Mouse (Mus musculus) heart, embryonic 16.5 days (tissue): ENCODE measurements around the gene Acsm5. TPM values are rescaled to one million over a fixed set of nuclear protein-coding genes. Genes with fewer than 3 reads are reported as not detected.

Experiments used
- ATAC-seq: fragments of 200-750 bp; cut with Nextera tagmentation; replicated peaks from 2 replicates; pipeline ENCODE4 v1.8.0; 2017; ENCODE audit warnings: moderate number of reproducible peaks; ENCODE audit not compliant: insufficient read depth, low FRiP score; ENCODE audit errors: extremely low read depth
- H3K27ac ChIP-seq: fragments of 300-500 bp; sonication (generic); 2 replicates; pipeline ENCODE4 v1.5.1; 2014; ENCODE audit warnings: mild to moderate bottlenecking, low read length, control low read depth, moderate library complexity
- H3K27me3 ChIP-seq: fragments of 300-500 bp; sonication (generic); 2 replicates; pipeline ENCODE4 v1.6.1; 2014; ENCODE audit warnings: low read length, mixed read lengths; ENCODE audit not compliant: control insufficient read depth, insufficient read depth
- H3K36me3 ChIP-seq: fragments of 300-500 bp; sonication (generic); 2 replicates; pipeline ENCODE4 v1.6.1; 2014; ENCODE audit not compliant: control insufficient read depth, insufficient read depth
- H3K4me1 ChIP-seq: fragments of 300-500 bp; sonication (generic); 2 replicates; pipeline ENCODE4 v1.6.1; 2014; ENCODE audit warnings: low read length, mixed read lengths; ENCODE audit not compliant: control insufficient read depth, insufficient read depth
- H3K4me2 ChIP-seq: fragments of 300-500 bp; sonication (generic); 2 replicates; pipeline ENCODE4 v1.6.1; 2014; ENCODE audit warnings: low read depth, mild to moderate bottlenecking, control low read depth, low read length
- H3K4me3 ChIP-seq: fragments of 300-500 bp; sonication (generic); 2 replicates; pipeline ENCODE4 v1.5.1; 2014; ENCODE audit warnings: mild to moderate bottlenecking, control low read depth, low read length
- H3K9ac ChIP-seq: fragments of 300-500 bp; sonication (generic); 2 replicates; pipeline ENCODE4 v1.6.1; 2014; ENCODE audit warnings: low read length, control low read depth
- H3K9me3 ChIP-seq: fragments of 300-500 bp; sonication (generic); replicated peaks from 2 replicates; pipeline ENCODE4 v1.6.1; 2016; ENCODE audit warnings: low read length; ENCODE audit not compliant: control insufficient read depth
- WGBS: fragments of 180-500 bp; shearing (Covaris S2); extraction: QIAGEN DNeasy Blood & Tissue Kit; methylation state at CpG from one replicate; pipeline ENCODE4 v1.1.7; 2014; 5-methylcytosine and 5-hydroxymethylcytosine counted together
- polyA plus RNA-seq: library from polyadenylated mRNA; unstranded; fragments of >200 nt; fragmentation: Nextera tagmentation; extraction: Ambion mirVana; gene quantifications from 2 replicates; pipeline ENCODE4 v1.2.1, GENCODE M21; 2015

The Acsm5 gene
- polyA plus RNA-seq, 1 experiment from 2014 or later, result not detected

GRCm38 (mm10) chr7:119515492-119516271, 3.6 kb upstream of the Acsm5 start:
- H3K4me3 ChIP-seq, result no peak overlapping the region
- H3K9ac ChIP-seq, result no peak overlapping the region
- H3K4me1 ChIP-seq, result no peaks in the 10 kb centered on the region
- ATAC-seq, result no peak
- 58% methylated on average over 10 of the region's 10 CpGs for WGBS
- H3K4me2 ChIP-seq, result no peak overlapping the region
- H3K27ac ChIP-seq, result no peak overlapping the region
- H3K27me3 ChIP-seq, result no peaks in the 10 kb centered on the region
- H3K36me3 ChIP-seq, result no peaks in the 10 kb centered on the region
- no peaks in the 10 kb centered on the region for H3K9me3 ChIP-seq

- 68% methylated on average over 7 of the region's 7 CpGs for WGBS
- H3K4me3 ChIP-seq, result no peak overlapping the region
- no peak overlapping the region for H3K27ac ChIP-seq
- H3K9ac ChIP-seq, result no peak overlapping the region
- no peaks in the 10 kb centered on the region for H3K9me3 ChIP-seq
- H3K4me1 ChIP-seq, result no peaks in the 10 kb centered on the region
- no peak for ATAC-seq
- H3K4me2 ChIP-seq, result no peak overlapping the region
- no peaks in the 10 kb centered on the region for H3K36me3 ChIP-seq
- H3K27me3 ChIP-seq, result no peaks in the 10 kb centered on the region
These were observed 3.0 kb upstream of the Acsm5 start for GRCm38 (mm10) chr7:119516272-119516558.

- no peaks in the 10 kb centered on the region for H3K36me3 ChIP-seq
- H3K9me3 ChIP-seq, result no peaks in the 10 kb centered on the region
- H3K4me1 ChIP-seq, result no peaks in the 10 kb centered on the region
- H3K27me3 ChIP-seq, result no peaks in the 10 kb centered on the region
- no peak overlapping the region for H3K4me3 ChIP-seq
- H3K4me2 ChIP-seq, result no peak overlapping the region
- H3K9ac ChIP-seq, result no peak overlapping the region
- H3K27ac ChIP-seq, result no peak overlapping the region
- ATAC-seq, result no peak
- 35% methylated on average over 5 of the region's 5 CpGs for WGBS
These were observed 391 bp downstream of the Acsm5 start for GRCm38 (mm10) chr7:119519654-119520053.

- Histone ChIP-seq H3K36me3 (no peaks in the 10 kb centered on the region), H3K4me3 (no peak overlapping the region), H3K4me1 (no peaks in the 10 kb centered on the region), H3K27ac (no peak overlapping the region), H3K9ac (no peak overlapping the region), H3K27me3 (no peaks in the 10 kb centered on the region), H3K4me2 (no peak overlapping the region), H3K9me3 (no peaks in the 10 kb centered on the region)
- no peak for ATAC-seq
- WGBS, result 63% methylated on average over 3 of the region's 3 CpGs
These were observed 2.6 kb downstream of the Acsm5 start for GRCm38 (mm10) chr7:119521816-119522215.

- WGBS, result 45% methylated on average over 1 of the region's 1 CpGs
- no peak overlapping the region for H3K4me2 ChIP-seq
- no peak overlapping the region for H3K9ac ChIP-seq
- H3K36me3 ChIP-seq, result no peaks in the 10 kb centered on the region
- no peaks in the 10 kb centered on the region for H3K4me1 ChIP-seq
- no peak overlapping the region for H3K4me3 ChIP-seq
- no peaks in the 10 kb centered on the region for H3K27me3 ChIP-seq
- no peak overlapping the region for H3K27ac ChIP-seq
- no peak for ATAC-seq
- H3K9me3 ChIP-seq, result no peaks in the 10 kb centered on the region
These were observed 3.1 kb downstream of the Acsm5 start for GRCm38 (mm10) chr7:119522385-119522784.

- H3K36me3 ChIP-seq, result no peaks in the 10 kb centered on the region
These were observed 4.1 kb downstream of the Acsm5 start, which contains the start of gene Pdilt for GRCm38 (mm10) chr7:119523389-119523788. Gene Pdilt, minus strand, starts transcription at chr7:119523489.

GRCm38 (mm10) chr7:119525881-119526281, 6.6 kb downstream of the Acsm5 start:
- ATAC-seq, result no peak
- no peaks in the 10 kb centered on the region for H3K36me3 ChIP-seq
- H3K27me3 ChIP-seq, result no peaks in the 10 kb centered on the region
- no peak overlapping the region for H3K9ac ChIP-seq
- 28% methylated on average over 2 of the region's 2 CpGs for WGBS
- H3K4me1 ChIP-seq, result no peaks in the 10 kb centered on the region
- no peak overlapping the region for H3K4me2 ChIP-seq
- H3K27ac ChIP-seq, result no peak overlapping the region
- H3K9me3 ChIP-seq, result no peaks in the 10 kb centered on the region
- no peak overlapping the region for H3K4me3 ChIP-seq

More at GRCm38 (mm10) chr7:119523389-119523788, 4.1 kb downstream of the Acsm5 start, which contains the start of gene Pdilt:
- Histone ChIP-seq H3K4me3 (no peak within 1 kb of the TSS), H3K4me2 (no peak within 1 kb of the TSS), H3K27me3 (no peaks in the 10 kb centered on the region), H3K9ac (no peak within 1 kb of the TSS), H3K9me3 (no peaks in the 10 kb centered on the region), H3K4me1 (no peaks in the 10 kb centered on the region), H3K27ac (no peak within 1 kb of the TSS)
- no peak for ATAC-seq
- WGBS, result 64% methylated on average over 4 of the region's 4 CpGs

- H3K36me3 ChIP-seq, result no peaks in the 10 kb centered on the region
- no peak overlapping the region for H3K4me3 ChIP-seq
- no peaks in the 10 kb centered on the region for H3K27me3 ChIP-seq
- H3K9ac ChIP-seq, result no peak overlapping the region
- no peaks in the 10 kb centered on the region for H3K9me3 ChIP-seq
- no peak overlapping the region for H3K4me2 ChIP-seq
- no peak overlapping the region for H3K27ac ChIP-seq
- ATAC-seq, result no peak
- 74% methylated on average over 13 of the region's 13 CpGs for WGBS
- H3K4me1 ChIP-seq, result no peaks in the 10 kb centered on the region
These were observed 7.2 kb downstream of the Acsm5 start for GRCm38 (mm10) chr7:119526486-119526885.

GRCm38 (mm10) chr7:119527135-119527534, 7.9 kb downstream of the Acsm5 start:
- H3K36me3 ChIP-seq, result no peaks in the 10 kb centered on the region
- no peaks in the 10 kb centered on the region for H3K27me3 ChIP-seq
- no peak overlapping the region for H3K27ac ChIP-seq
- no peak overlapping the region for H3K9ac ChIP-seq
- H3K4me3 ChIP-seq, result no peak overlapping the region
- no peaks in the 10 kb centered on the region for H3K9me3 ChIP-seq
- no peak for ATAC-seq
- 90% methylated on average over 1 of the region's 1 CpGs for WGBS
- no peak overlapping the region for H3K4me2 ChIP-seq
- H3K4me1 ChIP-seq, result no peaks in the 10 kb centered on the region
